Mouse (Mus musculus) C2C12 (cell line): ENCODE results near the gene Psmb1.

Experiments
- CEBPB ChIP-seq: IDR thresholded peaks from one replicate; pipeline ENCODE4 v1.6.1; 2011; ENCODE audit warnings: low read depth, mild to moderate bottlenecking, control low read depth, moderate library complexity
- CTCF ChIP-seq: IDR thresholded peaks from one replicate; pipeline ENCODE4 v1.5.1; 2011; ENCODE audit not compliant: control insufficient read depth, insufficient read depth, insufficient read length
- FOSL1 ChIP-seq: IDR thresholded peaks from one replicate; pipeline ENCODE4 v1.8.0; 2011; ENCODE audit warnings: mild to moderate bottlenecking, low read length; ENCODE audit not compliant: poor library complexity, insufficient read depth, severe bottlenecking
- MAX ChIP-seq: IDR thresholded peaks from one replicate; pipeline ENCODE4 v1.6.1; 2011; ENCODE audit warnings: mild to moderate bottlenecking, control low read depth
- MYOD1 ChIP-seq: IDR thresholded peaks from one replicate; pipeline ENCODE4 v1.6.1; 2011; ENCODE audit warnings: low read depth; ENCODE audit not compliant: control insufficient read depth, insufficient read length
- MYOG ChIP-seq: IDR thresholded peaks from one replicate; pipeline ENCODE4 v1.6.1; 2011; ENCODE audit not compliant: control insufficient read depth, insufficient read length; ENCODE audit errors: extremely low read depth
- USF1 ChIP-seq: IDR thresholded peaks from one replicate; pipeline ENCODE4 v1.6.1; 2011; ENCODE audit warnings: low read depth, mild to moderate bottlenecking, control low read depth, moderate library complexity

- TF ChIP-seq CTCF: no peak
- TF ChIP-seq CEBPB: no peak
- no peak for TF ChIP-seq USF1
- no peak for TF ChIP-seq MYOG
- no peak for TF ChIP-seq MAX
- TF ChIP-seq MYOD1: no peak
- no peak for TF ChIP-seq FOSL1
Measured at GRCm38 (mm10) chr17:15449606-15450005, 49.9 kb downstream of the Psmb1 start.
